Mouse (Mus musculus): ENCODE data around the gene Tmprss2.

Tmprss2 gene

DNA sequence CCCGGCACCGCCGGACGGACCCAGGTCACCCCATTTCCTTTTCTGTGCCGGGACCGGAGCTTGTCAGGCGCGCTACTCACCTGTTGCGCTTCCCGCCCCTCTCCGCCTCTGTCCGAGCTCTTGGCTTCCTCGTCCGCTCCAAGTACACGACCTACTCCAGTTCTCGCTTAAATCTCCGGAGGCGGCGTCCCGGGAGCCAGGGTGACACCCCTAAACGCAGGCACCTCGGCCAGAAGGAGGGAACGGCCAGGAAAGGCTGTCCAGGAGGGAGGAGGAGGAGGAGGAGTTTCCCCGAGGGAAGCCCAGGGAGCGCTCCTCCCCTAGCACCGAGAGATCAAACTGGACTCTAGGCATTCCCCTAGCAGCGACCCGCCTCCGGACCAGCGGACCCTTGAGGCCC is at the start of gene Tmprss2:
TSS of gene Tmprss2 (minus strand) at position 257 of the 400 bp plus-strand sequence.
- DNase-seq: peak; percentile 88

DNA sequence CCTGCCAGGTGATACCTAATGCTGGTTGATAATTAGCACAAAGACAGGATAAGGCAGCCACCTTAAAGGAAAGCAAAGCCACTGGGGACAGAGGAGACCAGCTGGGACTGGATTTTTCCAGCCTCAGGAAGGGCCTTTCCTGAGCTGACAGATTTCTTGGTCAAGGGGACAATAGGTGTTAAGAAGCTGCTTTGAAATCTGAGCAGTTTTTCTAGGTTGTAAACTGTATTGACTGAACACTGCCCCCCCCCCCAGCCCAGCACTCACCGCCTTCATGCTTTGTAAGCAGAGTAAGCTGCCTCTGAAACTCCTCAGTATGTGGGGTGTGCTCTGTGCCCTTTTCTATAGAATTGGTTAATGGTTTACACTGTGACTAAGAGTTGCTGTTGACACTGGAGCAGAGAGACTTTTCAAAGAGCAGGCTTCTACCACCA is 48.2 kb upstream of the Tmprss2 start:
- peak; percentile 54 for DNase-seq

GRCm38 (mm10) chr16:97658481-97658880 is 47.5 kb upstream of the Tmprss2 start:
- no peak for DNase-seq

- peak; percentile 65 for DNase-seq
Observed at GRCm38 (mm10) chr16:97655800-97656199, 44.8 kb upstream of the Tmprss2 start.

DNA sequence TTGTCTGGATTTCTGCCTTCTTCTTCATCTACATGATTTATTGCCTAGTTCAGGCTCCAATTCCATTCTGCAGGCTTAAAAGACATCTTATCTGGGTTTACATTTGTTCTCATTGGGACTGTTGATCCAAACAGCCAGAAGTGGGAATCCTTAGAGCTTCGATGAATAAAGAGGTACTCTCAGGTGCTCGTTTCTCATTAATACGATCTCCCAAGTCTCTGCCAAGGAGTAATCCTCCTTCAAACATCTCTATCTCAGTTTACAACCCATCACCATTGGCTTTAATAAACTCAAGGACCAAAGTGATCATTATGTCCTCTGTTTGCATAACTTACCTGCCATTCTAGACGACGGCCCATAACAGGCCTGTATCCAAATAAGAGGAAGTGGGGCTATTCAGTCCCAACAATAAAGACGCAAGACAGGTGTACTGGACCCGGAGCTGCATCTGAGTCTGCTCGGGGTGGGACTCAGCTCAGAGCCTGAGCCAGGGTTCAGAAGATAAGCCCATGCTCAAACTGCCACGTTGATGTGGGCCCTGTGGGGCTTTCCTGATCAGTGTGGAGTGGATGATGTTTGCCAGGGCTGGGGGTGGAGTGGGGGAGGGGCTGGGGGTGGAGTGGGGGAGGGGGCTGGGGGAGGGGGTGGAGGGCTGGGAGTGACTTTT is 38.7 kb upstream of the Tmprss2 start:
- DNase-seq: no peak

GRCm38 (mm10) chr16:97644681-97645080 is 33.7 kb upstream of the Tmprss2 start:
- DNase-seq: no peak

GRCm38 (mm10) chr16:97639630-97640029 is 28.6 kb upstream of the Tmprss2 start:
- no peak for DNase-seq

GRCm38 (mm10) chr16:97632880-97633484 is 22.0 kb upstream of the Tmprss2 start:
- peak; percentile 36 for DNase-seq

DNA sequence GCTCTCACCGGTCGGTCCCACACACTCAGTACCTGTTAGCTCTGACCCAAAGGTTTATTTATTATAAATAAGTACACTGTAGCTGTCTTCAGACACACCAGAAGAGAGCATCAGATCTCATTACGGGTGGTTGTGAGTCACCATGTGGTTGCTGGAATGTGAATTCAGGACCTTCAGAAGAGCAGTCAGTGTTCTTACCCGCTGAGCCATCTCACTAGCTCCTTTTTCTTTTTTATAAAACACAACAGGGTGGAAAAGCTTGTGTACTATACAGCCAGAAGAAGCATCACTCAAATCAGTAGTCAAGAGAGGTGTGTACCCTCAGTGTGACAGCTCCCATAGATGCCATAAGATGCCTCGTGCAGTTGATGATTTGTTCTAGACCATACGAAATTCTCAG is 12.2 kb upstream of the Tmprss2 start:
- DNase-seq: no peak

DNA sequence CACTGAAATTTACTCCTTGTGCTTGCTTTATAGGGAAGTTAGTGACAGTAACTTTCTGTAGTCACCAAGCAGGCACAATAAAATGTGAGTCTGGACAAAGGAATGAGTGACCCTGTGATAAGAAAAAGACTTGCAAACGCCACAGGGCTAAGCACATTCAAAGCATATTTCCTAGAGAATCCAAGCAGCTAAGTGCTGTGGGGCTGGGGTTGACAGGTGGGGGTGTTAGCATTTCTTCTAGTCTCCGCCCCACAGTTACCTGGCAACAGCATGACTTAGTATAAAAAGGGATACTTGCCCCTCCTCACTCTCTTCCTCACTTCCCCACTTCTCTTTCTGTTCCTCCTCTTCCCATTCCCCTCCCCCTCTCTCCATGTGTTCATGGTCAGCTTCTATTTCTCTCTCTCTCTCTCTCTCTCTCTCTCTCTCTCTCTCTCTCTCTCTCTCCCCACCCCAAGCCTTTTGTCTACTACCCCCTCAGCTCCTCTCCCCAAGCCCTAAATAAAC is 11.4 kb upstream of the Tmprss2 start:
- no peak for DNase-seq

- no peak for DNase-seq
Observed at GRCm38 (mm10) chr16:97618285-97618684, 7.3 kb upstream of the Tmprss2 start.

DNA sequence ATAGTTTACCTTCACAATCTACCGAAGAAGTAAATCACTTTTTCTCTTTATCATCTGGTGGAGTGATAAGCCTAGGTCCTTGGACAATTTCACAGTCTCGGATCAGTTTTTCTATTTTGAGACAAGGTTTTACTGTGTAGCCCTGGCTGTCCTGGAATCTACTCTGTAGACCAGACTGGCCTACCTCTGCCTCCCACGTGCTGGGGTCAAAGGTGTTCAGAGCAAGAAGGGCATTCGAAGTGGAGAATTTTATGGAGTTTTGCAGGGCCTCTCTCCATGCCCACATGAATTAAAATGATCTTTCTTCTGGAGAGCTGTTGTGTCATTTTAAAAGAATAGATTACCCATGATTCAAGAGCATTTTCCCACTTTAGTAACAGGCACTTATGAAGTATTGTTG is 1.0 kb upstream of the Tmprss2 start:
- DNase-seq: no peak

GRCm38 (mm10) chr16:97610246-97610645 is 749 bp downstream of the Tmprss2 start:
- peak; percentile 68 for DNase-seq

- peak; percentile 62 for DNase-seq
Observed at GRCm38 (mm10) chr16:97609676-97610075, 1.3 kb downstream of the Tmprss2 start.

DNA sequence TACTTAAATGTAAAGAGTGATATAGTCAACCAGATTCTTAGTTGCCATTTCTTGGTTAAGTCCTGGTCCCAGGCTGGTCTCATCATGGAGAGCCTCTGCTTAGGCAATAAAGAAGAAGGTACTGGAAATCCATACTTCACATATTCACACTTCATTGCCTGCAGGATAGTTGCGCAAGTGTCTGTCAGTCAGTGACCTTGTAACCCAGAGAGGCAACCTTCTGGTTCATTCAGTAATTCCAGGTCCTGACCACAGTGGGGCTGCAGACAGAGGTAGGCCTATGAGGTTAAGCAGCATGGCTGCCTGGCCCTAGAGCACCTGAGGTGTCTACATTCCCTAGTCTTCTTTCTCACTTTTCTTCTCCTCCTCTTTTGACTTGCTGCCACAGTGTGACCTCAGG is 3.0 kb downstream of the Tmprss2 start:
- peak; percentile 29 for DNase-seq

- DNase-seq: no peak
Observed at GRCm38 (mm10) chr16:97606829-97607228, 4.2 kb downstream of the Tmprss2 start.

DNA sequence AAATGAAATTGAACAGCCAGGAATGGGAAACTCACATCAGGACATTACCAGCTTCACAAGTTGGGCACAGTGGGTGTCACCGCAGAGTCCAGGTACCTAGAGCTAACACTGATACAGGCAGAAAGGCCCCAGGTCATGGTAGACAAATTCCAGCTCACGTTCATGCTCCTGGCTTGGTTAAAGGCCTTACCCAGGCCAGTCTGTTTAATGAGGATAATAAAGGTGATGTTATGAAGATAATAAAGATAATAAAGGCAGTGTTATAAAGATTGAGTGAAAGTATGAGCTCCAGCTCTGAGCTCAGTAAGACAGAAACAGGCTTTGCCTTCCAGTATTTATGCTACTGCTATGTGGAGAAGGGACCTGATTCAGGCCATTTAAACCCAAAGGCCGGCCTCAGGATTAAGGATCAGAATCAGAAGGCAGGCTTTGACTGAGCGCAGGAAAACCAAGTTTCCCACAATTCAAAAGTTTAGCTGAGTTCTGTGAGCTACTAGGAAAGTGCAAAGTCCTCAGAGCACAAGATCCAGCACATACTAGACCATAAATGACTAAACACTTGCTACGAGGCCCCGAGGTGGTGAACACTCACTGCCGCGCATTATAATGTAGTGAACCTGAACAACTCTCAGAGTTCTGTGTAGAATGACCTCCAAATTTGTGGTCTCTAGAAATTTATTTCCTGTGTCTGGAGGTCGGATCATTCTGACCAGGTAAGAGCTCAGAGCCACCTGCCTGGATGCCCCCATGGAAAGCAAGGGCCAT is 4.9 kb downstream of the Tmprss2 start:
- DNase-seq: peak; percentile 74

DNA sequence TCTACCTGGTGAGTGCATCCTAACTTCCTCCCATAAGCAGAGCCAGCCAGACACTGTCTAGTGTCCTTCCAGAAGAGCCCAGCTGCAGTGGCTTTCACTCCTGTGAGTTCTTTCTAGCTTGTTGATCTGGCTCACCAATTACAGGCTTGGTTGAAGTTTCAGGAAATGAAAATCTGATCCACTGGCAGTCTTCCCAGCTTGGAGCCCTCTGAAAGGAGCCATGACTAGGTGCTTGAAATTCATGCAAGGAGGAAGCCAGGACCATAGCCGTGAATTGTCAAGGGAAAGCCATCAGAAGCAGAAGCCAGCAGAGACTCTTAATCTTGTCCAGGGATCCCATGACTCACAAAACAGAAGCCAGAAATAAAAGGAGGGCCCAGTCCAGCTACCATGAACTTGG is 8.7 kb downstream of the Tmprss2 start:
- peak; percentile 76 for DNase-seq

GRCm38 (mm10) chr16:97600591-97600990 is 10.4 kb downstream of the Tmprss2 start:
- DNase-seq: no peak

DNA sequence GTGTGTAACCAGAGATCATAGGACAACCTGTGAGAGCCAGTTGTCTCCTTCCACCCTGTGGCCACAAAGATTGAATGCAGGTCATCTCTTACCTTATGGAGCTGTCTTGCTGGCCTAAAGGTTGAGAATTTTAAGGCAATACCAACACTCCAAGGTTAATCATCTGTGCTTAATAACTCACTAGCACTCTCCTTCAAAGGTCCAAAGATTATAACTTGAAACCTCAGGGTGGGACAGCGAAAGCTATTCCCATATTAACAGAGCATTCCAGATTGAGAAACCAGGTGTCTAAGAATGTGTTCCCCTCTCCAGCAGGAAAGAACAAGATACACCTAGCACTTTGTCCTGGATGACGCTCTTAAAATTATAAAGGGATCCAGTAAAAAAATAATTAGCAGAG is 12.9 kb downstream of the Tmprss2 start:
- DNase-seq: peak; percentile 32

- DNase-seq: peak; percentile 41
Observed at GRCm38 (mm10) chr16:97593816-97594509, 17.0 kb downstream of the Tmprss2 start.

GRCm38 (mm10) chr16:97593057-97593456 is 17.9 kb downstream of the Tmprss2 start:
- peak; percentile 87 for DNase-seq

- peak; percentile 31 for DNase-seq
Observed at GRCm38 (mm10) chr16:97591512-97591911, 19.5 kb downstream of the Tmprss2 start.
